In the genomic region with DNA sequence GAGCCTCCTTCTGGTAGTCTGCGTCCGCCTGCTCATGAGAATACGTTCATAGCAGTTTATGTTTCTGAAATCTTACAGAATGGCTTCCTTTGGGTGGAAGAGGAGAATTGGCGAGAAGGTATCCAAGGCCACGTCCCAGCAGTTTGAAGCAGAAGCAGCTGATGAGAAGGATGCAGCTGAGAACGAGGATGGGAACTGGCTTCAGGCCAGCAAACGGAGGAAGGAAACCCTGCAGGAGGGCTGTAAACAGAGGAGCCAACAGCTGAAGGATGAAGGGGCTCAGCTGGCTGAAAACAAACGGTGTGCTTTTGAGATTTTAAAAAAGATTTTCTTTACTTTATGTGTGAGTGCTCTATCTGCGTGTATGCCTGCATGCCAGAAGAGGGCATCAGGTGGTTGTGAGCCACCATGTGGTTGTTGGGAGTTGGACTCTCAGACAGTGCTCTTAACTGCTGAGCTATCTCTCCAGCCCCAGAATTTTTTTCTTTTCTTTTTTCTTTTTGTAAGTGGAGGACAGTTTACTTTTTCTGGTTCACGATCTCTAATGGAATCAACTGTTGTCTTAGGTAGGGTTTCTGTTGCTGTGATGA, we compare ENCODE assay signal across 10 mouse cellular contexts. TPM values are rescaled to one million over a fixed set of nuclear protein-coding genes. Genes with fewer than 3 reads are reported as not detected.
DNase-seq lines count a peak whose midpoint lies in the region; ATAC-seq and TF ChIP-seq lines count a peak whose summit lies in the region.
"Had no signal": no experiment of that assay in that cellular context is flagged by ENCODE, and none has a peak within 500 bp of the region (broad histone marks: within the 10 kb centered on the region; RNA-seq: fewer than 3 reads in every experiment).

No protein-coding gene starts in this region.

- H3K9ac ChIP-seq in hindbrain, embryonic 11.5 days (ENCODE audit: low read depth, low read length) = no peak overlapping the region
- H3K9ac ChIP-seq: embryonic facial prominence, embryonic 12.5 days; midbrain, embryonic 12.5 days had no signal

- H3K9me3 ChIP-seq in hindbrain, embryonic 11.5 days (ENCODE audit: control insufficient read depth, low read length) = no peaks in the 10 kb centered on the region
- H3K9me3 ChIP-seq: embryonic facial prominence, embryonic 12.5 days; midbrain, embryonic 12.5 days had no signal

- H3K27me3 ChIP-seq in thymus, adult 2 months (ENCODE audit: control insufficient read depth, insufficient read depth, low read length) = no peaks in the 10 kb centered on the region
- H3K27me3 ChIP-seq in hindbrain, embryonic 11.5 days (ENCODE audit: control insufficient read depth, insufficient read depth, low read length) = no peaks in the 10 kb centered on the region
- H3K27me3 ChIP-seq: embryonic facial prominence, embryonic 12.5 days; midbrain, embryonic 12.5 days had no signal

- H3K36me3 ChIP-seq in thymus, adult 2 months (ENCODE audit: control insufficient read depth, insufficient read depth, low read length) = peaks cover 8% of the 10 kb centered on the region; the same call in 1 of the 2 replicates
- H3K36me3 ChIP-seq in hindbrain, embryonic 11.5 days (ENCODE audit: control insufficient read depth, insufficient read depth, low read length) = no peaks in the 10 kb centered on the region

- H3K4me2 ChIP-seq in hindbrain, embryonic 11.5 days (replicated peaks; ENCODE audit: low read depth, low read length) = no peak overlapping the region
- H3K4me2 ChIP-seq: embryonic facial prominence, embryonic 12.5 days; midbrain, embryonic 12.5 days had no signal

- WGBS in thymus, adult 2 months = 75% methylated on average over 10 of the region's 10 CpGs
- 74% methylated on average over 10 of the region's 10 CpGs for WGBS in hindbrain, embryonic 11.5 days

- H3K4me3 ChIP-seq in thymus, adult 2 months (ENCODE audit: control insufficient read depth, insufficient read depth, low read length) = no peak overlapping the region
- no peak overlapping the region for H3K4me3 ChIP-seq in hindbrain, embryonic 11.5 days (ENCODE audit: low read depth, low read length)
- H3K4me3 ChIP-seq: embryonic facial prominence, embryonic 12.5 days; midbrain, embryonic 12.5 days had no signal

- no peak for TF ChIP-seq POLR2A in thymus, adult 2 months (IDR thresholded peaks at IDR 0.05; ENCODE audit: control insufficient read depth, extremely low read depth, insufficient read depth, low read length, poor library complexity)

- ATAC-seq in hindbrain, embryonic 11.5 days (ENCODE audit: low FRiP score) = no peak

- no peak for TF ChIP-seq CTCF in thymus, adult 2 months (IDR thresholded peaks at IDR 0.05; ENCODE audit: borderline replicate concordance, control insufficient read depth, extremely low read depth, insufficient read depth, low read length, poor library complexity)

- peak; percentile 29 to 36 for DNase-seq in cerebellum, postnatal 10 days
- DNase-seq in cerebellum, postnatal 4 days (ENCODE audit: low spot score in 2 of 2) = no peak
- peak; percentile 77 for DNase-seq in kidney, postnatal 10 days
- DNase-seq in kidney, adult 18-20 months = no peak
- DNase-seq in thymus, postnatal 0 days (ENCODE audit: low spot score) = peak; percentile 10
- no peak for DNase-seq in thymus, adult 2 months
- DNase-seq in urinary bladder, postnatal 4 days (ENCODE audit: low spot score in 2 of 2) = no peak
- DNase-seq in hindbrain, embryonic 11.5 days (ENCODE audit: low spot score) = no peak

- no peak overlapping the region for H3K27ac ChIP-seq in thymus, adult 2 months (ENCODE audit: control insufficient read depth, insufficient read depth, low read length)
- no peak overlapping the region for H3K27ac ChIP-seq in hindbrain, embryonic 11.5 days (ENCODE audit: low read depth, low read length)
- H3K27ac ChIP-seq: embryonic facial prominence, embryonic 12.5 days; midbrain, embryonic 12.5 days had no signal

- peaks cover 3% of the 10 kb centered on the region for H3K4me1 ChIP-seq in thymus, adult 2 months (replicated peaks; ENCODE audit: control insufficient read depth, insufficient read depth, low read length)
- no peaks in the 10 kb centered on the region for H3K4me1 ChIP-seq in hindbrain, embryonic 11.5 days (replicated peaks; ENCODE audit: control insufficient read depth, insufficient read depth, low read length)

RNA-seq across cellular contexts. Expression of a gene that starts 4.3 kb away (rescaled TPM):
- polyA plus RNA-seq in thymus, postnatal 0 days (2015; fragmentation: Nextera tagmentation; extraction: Ambion mirVana) = 43.6 and 45.9 TPM in 2 replicates
- 3.8 and 4.9 TPM in 2 replicates for polyA plus RNA-seq in thymus, adult 2 months (2012; rRNA removed)
- polyA plus RNA-seq in hindbrain, embryonic 11.5 days (2014; fragmentation: Nextera tagmentation; extraction: Ambion mirVana) = 50.6 and 52.1 TPM in 2 replicates

RNA-seq across cellular contexts. Expression of a gene that starts 45.9 kb away (rescaled TPM):
- polyA plus RNA-seq in thymus, postnatal 0 days (2015; fragmentation: Nextera tagmentation; extraction: Ambion mirVana) = 11.5 and 12.5 TPM in 2 replicates
- 3.9 and 4.7 TPM in 2 replicates for polyA plus RNA-seq in thymus, adult 2 months (2012; rRNA removed)
- 19.8 and 20.6 TPM in 2 replicates for polyA plus RNA-seq in hindbrain, embryonic 11.5 days (2014; fragmentation: Nextera tagmentation; extraction: Ambion mirVana)

RNA-seq across cellular contexts. Expression of a gene that starts 54.4 kb away (rescaled TPM):
- 18.2 and 18.3 TPM in 2 replicates for polyA plus RNA-seq in thymus, postnatal 0 days (2015; fragmentation: Nextera tagmentation; extraction: Ambion mirVana)
- polyA plus RNA-seq in thymus, adult 2 months (2012; rRNA removed) = 61.0 and 63.0 TPM in 2 replicates
- polyA plus RNA-seq in hindbrain, embryonic 11.5 days (2014; fragmentation: Nextera tagmentation; extraction: Ambion mirVana) = 0.97 and 1.0 TPM in 2 replicates

Comparison
In these comparisons a context has a peak if more than half of its experiments do, and no peak if none do; other contexts are left out.
1. DNase-seq: peak in cerebellum, postnatal 10 days (2 of 2), kidney, postnatal 10 days (single experiment) and thymus, postnatal 0 days (single experiment); none in cerebellum, postnatal 4 days (0 of 2), kidney, adult 18-20 months (single experiment), thymus, adult 2 months (single experiment), urinary bladder, postnatal 4 days (0 of 2) and hindbrain, embryonic 11.5 days (single experiment).